Mouse (Mus musculus) adrenal gland, adult (tissue): ENCODE measurements at regions not wholly inside any gene's neighbourhood (a gene's known extent, or its start where the extent isn't known, plus 50 kb on each side); places are given as distances from the start of the nearest gene placed in this dataset.
"Not testable (repeated sequence)": the region's sequence is repeated elsewhere in the genome, so short reads cannot be mapped to it uniquely, and the experiment has no call there.

ENCODE experiments used
- DNase-seq, 2 experiments: peaks; one replicate each; pipeline ENCODE4 v3.0.0; 2022 to 2023; ENCODE audit warnings: low spot score in 1 of 2; ENCODE audit not compliant: inconsistent age in 2 of 2

DNA sequence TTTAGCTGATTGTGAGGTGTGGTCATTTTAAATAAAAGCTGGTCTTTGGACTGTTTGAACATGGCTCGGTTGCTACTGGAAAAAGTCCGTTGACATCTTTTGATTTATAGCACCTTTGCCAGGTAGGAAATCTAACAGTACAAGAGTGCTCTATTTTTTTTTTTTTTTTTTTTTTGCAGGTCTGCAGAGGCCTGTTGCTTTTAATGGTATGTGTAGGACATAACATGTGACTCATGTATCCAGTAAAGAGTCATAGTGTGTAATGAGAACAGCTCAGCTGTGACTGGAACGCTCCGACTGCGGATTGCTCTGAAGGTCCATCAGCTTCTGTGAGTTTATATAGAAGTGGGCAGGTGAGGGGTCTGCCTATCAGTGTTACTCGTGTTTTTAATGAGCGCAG is 190.0 kb upstream of the Tmem45b start:
- DNase-seq = no peak

DNA sequence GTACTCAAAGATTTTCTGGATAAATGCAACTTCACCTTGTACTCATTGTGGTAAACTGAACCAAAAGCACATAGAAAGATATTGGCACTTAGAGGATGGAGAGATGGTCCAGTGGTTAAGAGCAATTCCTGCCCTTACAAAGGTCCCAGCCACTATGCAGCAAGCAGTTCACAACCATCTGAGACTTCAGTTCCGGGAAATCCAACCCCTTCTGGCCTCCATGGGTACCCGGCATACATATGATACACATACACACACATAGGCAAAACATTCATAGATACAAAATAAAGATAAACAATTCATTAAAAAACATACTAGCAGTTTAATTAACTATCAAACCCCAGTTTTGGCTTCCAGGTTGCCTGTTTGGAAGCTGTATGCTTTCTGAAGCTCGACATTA is 189.5 kb upstream of the Tmem45b start:
- no peak for DNase-seq

DNA sequence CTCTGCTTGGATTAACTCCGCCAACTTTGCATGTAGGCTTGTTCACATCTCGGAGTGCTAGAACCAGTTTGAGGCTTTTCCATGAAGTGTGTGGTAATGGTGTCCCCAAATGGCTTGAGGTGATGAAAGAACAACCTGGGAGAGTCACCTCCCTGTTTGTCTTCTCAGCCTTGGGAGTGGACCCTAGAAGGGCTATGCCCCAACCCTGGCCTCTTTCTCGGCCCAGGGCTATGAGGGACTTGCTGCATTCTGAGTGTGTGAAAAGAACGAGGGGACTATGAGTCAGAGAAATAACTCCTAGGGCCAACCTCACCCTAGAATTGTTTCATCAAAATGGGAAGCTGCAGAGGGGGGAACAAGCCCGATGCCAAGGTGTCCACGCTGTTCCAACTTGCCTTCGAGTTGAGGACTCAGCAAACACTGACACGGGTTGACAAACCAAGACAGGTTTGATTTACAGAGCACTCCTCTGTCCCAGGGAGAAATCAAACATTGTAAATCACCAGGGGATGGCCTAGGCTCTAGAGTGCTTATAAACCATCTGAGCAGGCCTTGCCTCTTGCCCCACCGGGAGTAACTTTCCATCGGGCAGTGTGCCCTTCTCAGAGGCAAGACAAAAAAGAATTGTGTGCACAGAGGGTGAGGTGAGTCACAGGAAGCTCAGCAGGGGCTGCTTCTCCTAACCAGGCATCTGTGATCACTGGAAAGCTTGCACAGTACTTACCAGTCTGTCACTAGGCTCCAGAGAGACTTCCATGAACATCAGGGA is 186.3 kb upstream of the Tmem45b start:
- DNase-seq = peak; percentile 65 to 67

DNA sequence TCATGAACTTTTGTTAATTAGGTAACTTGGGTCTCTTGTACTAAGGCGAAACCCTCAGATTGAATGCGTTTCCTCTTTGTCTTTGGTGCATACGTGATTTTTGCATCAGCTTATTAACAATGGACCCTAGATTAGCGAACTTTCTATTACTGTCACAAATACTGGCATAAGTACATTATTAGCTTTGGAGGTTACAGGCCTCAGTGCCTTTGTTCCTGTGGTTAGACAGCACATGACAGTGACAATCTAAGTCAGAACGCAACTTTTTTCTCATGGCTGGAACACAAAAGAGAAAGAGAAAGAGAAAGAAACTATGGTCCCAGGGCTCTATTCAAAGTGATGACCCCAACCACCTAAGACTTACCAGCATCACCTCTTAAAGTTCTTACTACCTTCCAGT is 184.8 kb upstream of the Tmem45b start:
- DNase-seq = no peak

DNA sequence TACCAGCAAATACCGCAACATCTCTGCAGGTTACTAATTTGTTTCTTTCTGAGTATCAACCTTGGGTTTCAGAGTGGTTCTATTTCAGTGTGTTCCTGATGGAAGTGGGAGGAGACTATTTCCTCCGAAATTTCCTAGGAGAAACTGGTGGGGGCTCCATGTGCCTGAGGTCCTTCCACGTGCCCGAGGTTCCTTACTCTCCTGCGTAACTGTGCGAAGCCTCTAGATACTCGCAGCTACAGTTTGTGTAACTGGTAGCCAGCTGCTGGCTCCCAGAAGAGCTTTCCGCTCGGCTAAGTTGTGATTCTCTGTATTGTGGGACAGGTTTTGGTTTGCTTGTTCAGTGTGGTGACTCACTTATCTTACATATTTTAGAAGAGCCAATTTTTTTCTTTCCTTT is 184.3 kb upstream of the Tmem45b start:
- no peak for DNase-seq

DNA sequence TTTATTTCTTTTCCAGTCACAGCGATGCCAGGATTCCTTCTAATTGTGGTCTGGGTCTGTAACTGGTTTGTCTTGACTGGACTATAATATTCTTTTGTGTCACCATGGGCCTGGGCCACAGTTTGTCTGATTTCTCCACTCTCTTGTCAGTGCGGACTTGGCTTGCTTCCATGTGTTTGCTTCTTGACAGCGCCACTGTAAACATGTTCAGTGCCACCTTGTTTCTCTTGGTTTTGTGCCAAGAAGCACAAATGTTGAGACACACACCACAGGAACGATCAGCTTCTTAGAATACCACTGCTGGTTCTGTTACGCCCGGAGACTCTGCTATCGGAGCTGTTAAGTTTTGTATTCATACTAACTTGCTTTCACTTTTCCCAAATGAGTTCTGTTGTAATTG is 180.9 kb upstream of the Tmem45b start:
- no peak for DNase-seq

DNA sequence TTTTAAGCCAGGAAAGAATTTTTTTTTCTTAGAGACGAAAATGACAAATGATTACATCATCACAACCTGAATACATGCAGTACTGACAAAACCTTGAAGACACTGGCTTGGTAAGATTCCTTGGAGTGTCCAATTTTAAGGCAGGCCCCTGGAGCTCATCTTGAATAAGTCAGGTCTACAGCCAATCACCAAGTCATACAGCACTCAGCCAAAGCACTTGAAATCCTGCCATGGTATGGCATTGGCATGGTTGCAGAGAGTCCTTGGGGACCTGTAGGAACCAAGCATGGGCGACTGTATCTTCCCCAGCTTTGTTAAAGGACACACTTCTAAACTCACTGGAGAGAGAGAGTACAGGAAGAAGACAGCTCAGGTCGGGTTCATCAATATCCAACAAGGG is 179.8 kb upstream of the Tmem45b start:
- DNase-seq = peak in 1 of 2 experiments; percentile 56

DNA sequence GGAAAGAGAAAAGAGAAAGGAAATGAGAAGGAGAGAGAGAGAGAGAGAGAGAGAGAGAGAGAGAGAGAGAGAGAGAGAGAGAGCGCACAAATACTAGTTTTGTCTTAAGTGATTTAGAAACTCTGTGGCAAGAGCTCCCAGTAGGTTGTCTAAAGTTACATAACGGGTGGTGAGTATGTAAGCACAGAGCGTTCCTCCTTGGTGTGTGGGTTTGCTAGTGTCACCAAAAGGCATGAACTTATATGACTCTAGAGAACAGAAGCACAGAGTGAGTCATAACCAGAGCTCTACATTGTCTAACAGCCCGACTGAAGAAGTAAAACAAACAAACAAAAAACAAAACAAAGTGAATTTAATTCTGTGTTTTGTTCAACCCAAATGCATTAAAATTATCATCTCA is 177.9 kb upstream of the Tmem45b start:
- DNase-seq = no peak

DNA sequence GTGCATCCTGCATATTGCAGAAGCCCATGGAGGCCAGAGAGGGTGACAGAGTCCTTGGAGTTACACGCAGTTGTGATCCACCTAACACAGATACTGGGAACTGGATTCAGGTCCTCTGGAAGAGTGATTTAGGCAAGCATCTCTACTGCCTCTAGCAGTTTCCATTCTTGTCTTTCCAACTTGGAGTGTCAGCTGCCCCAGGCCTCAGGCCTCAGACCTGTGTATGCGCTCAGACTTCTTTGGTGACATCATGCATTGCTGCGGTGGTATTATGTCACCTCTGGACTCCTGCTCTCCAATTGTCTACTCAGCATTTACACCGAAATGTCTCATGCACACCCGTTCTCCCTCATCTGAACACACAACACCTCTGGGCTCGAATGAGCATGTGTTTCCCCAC is 164.0 kb upstream of the Tmem45b start:
- no peak for DNase-seq

DNA sequence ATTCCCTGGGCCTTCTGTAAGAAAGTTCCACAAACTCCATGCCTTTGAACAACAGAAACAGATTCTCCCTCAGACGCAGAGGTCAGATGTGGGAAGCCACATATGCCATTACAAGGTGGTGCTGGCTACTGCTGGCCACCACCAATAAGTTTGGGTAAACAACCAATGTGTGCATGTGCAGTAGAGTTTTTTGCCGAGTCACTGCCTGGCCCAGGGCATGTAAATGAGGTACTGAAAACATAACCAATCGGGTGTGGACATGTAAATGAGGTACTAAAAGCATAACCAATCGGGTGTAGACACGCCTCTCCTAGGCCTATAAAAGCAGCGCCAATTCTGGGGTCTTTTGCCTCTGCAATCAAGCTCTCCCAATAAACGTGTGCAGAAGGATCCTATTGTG is 157.3 kb upstream of the Tmem45b start:
- not testable (repeated sequence) for DNase-seq

DNA sequence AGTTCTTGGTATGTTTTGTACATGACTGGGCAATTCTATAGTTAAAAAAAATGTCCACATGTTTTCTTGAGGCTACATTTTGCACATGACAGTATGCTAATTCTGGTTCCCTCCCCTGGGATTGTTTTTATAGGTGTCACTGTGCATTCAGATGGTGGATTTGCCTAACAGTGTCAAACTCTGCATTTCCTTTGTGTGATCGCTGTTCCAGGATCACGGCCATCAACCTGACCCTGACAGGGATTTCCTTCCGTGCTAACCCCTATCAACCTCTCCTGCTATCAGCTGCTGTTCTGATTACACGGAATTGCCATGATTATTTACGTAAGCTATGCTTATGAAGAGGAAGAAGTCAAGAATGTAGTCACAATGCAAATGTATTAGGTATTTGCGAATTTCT is 155.1 kb upstream of the Tmem45b start:
- DNase-seq = no peak

DNA sequence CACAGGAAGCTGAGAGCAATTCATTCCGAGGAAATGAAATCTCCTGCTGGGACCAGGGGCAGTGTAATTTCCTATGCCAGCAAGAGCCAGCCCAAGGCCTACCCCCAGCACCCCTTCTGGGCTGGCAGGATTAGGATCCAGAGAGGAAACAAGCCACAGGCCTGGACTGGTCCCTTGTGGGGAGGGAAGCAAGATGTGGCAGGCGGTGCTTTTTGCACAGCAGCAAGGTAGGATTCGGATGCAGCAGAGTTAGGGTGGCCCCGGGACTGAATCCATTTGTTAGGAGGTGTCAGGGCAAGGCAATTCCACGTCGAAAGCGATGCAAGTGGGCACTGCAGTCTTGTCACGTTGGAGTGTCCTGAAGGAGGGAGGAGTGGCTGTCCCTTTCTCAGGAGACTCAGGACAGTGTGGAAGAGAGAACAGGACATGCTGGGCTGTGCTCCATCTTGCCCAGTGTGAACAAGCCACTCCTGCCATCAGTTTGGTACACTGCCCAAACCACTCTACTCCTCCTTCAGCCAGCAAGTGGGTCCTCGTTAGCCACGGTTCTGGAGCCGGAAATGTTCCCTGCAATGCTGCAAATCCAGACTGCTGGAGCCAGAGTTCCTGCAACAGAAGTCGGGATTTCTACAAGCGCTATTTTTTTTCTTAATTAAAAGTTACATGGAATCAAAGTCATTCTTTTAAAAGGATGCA is 150.1 kb upstream of the Tmem45b start:
- no peak for DNase-seq

DNA sequence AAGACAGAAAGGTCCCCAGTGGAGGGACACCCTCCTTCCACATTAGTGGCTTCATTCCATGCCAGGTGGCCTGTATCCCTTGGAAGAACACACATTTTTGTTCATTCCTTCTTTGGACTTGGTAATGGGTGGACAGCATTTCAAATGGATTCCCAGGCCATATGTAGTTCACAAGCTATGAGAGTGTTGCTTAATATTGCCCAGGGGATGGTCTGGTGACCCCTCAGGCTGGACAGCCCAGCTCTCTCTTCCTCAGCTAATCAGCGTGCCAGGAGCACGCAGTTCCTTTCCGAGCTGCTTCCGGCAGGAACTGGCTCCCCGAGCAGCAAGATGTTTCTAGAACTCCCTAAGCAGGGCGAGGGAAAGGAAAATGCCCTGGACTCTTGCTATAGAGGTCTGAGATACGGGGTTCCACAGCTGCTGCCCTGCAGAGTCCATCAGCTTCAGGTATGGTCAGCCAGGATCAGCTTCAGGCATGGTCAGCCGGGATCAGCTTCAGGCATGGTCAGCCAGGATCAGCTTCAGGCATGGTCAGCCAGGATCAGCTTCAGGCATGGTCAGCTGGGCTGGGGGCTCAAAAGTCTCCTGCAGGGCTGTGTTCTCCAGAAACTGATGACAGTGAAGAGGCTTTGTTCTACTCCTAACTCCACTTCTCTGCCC is 146.9 kb upstream of the Tmem45b start:
- DNase-seq = no peak

DNA sequence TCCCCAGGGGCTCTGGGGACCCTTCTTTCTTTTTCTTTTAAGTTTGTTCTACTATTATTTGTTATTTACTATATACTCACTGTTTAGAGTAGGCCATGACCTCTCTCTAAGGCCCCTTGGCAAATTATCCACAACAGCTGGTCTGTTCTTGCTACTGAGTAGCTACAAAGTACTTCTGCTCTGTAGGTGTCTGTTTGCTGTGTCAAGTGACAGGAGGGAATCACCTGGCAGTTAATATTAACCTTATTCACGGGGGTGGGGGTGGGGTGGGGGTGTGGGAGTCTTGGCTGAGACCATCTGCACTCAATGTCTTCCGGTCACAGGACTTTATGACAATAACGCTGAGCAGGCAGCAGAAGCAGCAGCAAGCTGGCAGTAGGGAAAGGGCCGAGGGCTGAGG is 146.4 kb upstream of the Tmem45b start:
- DNase-seq = no peak

DNA sequence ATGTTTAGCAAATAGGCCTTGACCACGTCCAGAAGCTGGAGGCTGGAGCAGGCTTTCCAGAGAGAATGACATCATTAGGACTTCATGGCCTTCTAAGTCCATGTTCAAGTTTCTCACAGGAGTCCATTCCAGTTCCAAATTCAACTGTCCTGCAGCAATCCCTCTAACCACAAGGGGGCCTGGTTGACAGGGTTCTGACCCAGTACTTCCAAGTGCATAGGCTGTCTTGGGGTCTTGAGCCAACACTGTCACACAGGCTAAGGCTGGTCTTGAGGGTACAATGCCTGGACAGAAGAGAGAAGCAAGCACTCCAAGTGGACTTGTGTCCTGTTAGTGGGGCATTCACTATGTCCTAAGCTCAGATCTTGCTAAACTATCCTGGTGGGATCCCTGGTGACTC is 145.9 kb upstream of the Tmem45b start:
- peak; percentile 49 to 78 for DNase-seq

DNA sequence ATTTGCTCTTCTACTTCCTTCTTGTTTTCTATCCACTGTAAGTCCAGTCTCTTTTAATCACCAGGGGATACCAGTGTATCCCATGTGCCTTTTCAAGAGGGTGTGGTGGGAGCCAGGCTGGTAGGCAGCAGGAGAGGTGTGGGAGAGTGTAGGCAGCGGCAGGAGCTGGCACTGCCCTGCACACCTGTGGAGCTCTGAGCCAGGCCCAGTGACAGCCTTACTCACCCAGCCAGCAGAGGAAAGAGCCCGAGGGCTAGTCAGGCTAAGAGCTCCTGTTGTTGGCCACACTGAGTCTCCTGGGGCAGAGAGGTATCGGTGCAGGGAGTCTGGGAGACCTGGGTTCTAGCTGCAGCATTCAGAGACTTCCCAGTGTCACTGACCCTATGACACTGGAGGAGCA is 145.5 kb upstream of the Tmem45b start:
- DNase-seq = no peak

DNA sequence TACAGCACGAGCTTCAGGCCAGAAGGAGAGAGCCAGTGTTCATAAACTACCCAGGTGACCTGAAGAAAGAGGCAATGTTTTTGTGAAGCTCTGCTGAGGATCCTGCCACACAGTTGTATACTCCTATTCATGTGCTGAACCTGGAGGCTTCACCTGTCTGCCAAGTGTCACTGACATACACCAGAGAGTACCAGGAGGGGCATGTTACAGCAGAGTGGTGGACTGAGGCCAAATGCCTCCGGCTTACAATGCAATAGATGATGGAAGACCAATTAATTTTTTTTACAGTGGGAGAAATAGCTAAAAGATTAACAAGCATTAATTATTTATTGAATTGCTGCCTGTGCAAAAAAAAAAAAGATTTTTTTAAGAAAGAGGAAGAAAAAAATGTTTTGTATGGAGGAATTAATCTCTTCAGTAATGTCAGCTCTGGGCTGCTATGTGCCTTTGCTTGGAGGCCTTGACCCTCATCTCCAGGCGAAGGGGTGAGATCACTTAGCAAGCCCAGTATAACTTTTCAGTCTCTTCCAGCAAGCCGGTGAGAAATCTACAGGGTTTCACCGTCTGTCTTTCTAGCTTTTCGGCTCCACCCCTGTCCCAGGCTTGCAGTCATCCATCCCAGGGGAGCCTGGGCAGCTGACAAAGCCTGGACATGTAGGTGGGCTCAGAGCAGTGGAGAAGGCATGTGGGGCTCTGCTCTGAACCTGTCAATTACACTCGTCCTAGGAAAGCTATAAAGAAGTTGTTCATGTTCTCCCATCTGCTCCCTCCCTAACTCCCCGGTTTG is 144.0 kb upstream of the Tmem45b start:
- DNase-seq = peak; percentile 49 to 65

DNA sequence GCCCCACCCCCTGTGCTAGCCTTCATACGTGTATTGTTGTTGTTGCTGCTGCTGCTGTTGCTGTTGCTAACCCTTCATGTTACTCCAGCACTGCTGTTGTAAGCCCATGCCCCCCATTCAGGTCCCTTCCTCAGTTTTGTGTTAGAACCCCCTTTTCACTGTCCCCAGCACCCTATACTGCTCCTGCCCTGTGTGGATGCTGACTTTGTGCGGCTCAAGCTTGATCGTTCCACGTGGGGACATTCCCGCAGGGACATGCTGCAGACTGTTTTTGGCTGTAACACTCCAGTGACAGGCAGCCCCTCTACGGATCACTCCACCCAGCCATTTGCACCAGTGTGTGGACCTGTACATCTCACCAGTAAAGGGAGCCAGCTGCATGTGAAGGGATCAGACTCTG is 142.7 kb upstream of the Tmem45b start:
- DNase-seq = no peak

DNA sequence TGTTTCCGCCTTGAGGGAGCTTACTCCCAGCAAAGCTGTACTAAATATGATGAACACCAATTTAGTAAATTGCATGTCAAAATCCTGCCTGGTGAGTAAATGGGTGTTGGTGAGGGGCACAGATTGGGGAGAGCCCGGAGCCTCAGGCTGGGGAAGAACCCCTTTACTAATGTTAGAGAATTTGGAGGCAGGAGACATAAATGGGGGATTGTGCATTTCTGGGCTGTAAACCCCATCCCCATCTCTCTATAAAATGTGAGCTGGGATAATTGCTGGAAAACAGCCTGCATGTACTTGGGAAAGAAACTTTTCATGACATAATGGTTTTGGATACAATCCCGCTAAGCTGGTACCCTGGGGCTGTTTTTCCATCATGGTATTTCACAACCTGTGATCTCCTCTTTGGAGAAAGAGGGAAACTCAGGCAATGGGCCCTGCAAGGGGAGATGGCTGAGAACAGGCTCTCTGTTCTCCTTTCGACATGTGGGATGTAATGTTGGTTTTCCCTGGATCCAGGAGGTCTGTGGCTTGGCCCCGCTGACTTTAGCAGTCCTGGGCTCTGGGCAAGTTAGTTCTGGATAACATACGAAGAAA is 140.3 kb upstream of the Tmem45b start:
- DNase-seq = no peak

DNA sequence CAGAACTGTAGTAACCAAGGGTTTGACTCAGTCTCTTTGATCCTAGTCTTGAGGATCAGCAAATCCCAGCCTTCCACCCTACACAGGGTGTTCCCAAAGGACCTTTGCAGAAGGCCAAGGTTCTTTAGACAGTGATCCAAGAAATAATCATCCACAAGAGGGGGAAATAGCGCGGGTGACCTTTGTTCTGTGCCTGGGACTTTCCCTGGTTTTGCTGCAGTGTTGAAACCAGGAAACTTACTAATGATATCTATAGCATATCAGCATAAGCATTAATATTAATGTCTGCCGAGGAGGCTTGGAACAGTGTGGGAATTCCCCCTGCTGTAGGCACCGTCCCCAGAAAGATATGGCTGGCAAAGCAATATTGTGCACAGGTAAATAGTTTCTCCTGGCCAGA is 138.4 kb upstream of the Tmem45b start:
- no peak for DNase-seq

DNA sequence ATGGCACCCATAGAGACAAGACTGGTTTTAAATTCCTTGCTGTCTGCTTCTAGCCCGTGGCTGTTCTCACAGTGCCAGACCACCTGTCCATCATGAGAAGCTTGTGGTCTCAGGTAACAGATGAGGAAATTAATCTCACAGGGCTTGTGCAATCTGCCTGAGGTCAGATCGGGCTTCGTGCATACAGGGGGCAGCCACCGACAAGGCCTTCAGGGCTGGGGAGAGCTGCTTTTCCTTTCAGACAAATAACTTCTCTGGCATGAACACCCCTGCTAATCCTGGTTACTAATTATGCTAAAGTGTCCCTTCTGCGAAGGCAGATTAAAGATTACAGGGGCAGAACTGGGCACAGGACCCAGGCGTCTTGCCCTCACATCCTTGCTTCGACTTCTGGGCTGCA is 130.8 kb upstream of the Tmem45b start:
- DNase-seq = no peak
